Mouse (Mus musculus) urinary bladder, postnatal 25 days (tissue): ENCODE measurements around the gene Zfp692.

Source experiments
- DNase-seq: peaks from one replicate; pipeline ENCODE4 v3.0.0; 2022; ENCODE audit warnings: low spot score

Gene Zfp692

GRCm38 (mm10) chr11:58308661-58309060 is 1.8 kb downstream of the Zfp692 start:
- no peak for DNase-seq

- DNase-seq: no peak
Measured at GRCm38 (mm10) chr11:58314069-58314468, 7.2 kb downstream of the Zfp692 start.

- no peak for DNase-seq
Measured at GRCm38 (mm10) chr11:58315536-58316168, 8.8 kb downstream of the Zfp692 start.

GRCm38 (mm10) chr11:58316344-58316743 is 9.5 kb downstream of the Zfp692 start:
- DNase-seq: no peak

- DNase-seq: no peak
Measured at GRCm38 (mm10) chr11:58316768-58317390, 10.0 kb downstream of the Zfp692 start.

- peak; percentile 94 for DNase-seq
Measured at GRCm38 (mm10) chr11:58322824-58323569, 16.1 kb downstream of the Zfp692 start.

GRCm38 (mm10) chr11:58323570-58324340 is 16.9 kb downstream of the Zfp692 start:
- DNase-seq: no peak

GRCm38 (mm10) chr11:58324614-58325229 is 17.9 kb downstream of the Zfp692 start:
- no peak for DNase-seq

- DNase-seq: no peak
Measured at GRCm38 (mm10) chr11:58326781-58327180, 19.9 kb downstream of the Zfp692 start.

- DNase-seq: no peak
Measured at GRCm38 (mm10) chr11:58329906-58330275, 23.0 kb downstream of the Zfp692 start.

- DNase-seq: peak; percentile 81
Measured at GRCm38 (mm10) chr11:58330276-58331148, 23.6 kb downstream of the Zfp692 start, which contains the start of the genes Zfp672 and Sh3bp5l. Gene Zfp672, minus strand, starts transcription at chr11:58330339. Gene Sh3bp5l, plus strand, starts transcription at chr11:58330724.

- no peak for DNase-seq
Measured at GRCm38 (mm10) chr11:58331149-58331495, 24.3 kb downstream of the Zfp692 start.

GRCm38 (mm10) chr11:58331546-58331945 is 24.7 kb downstream of the Zfp692 start:
- no peak for DNase-seq

GRCm38 (mm10) chr11:58334746-58335145 is 27.9 kb downstream of the Zfp692 start:
- no peak for DNase-seq

GRCm38 (mm10) chr11:58346745-58347144 is 39.9 kb downstream of the Zfp692 start:
- no peak for DNase-seq

GRCm38 (mm10) chr11:58350628-58351027 is 43.8 kb downstream of the Zfp692 start:
- no peak for DNase-seq

GRCm38 (mm10) chr11:58351179-58351578 is 44.3 kb downstream of the Zfp692 start:
- no peak for DNase-seq

- no peak for DNase-seq
Measured at GRCm38 (mm10) chr11:58352681-58353548, 46.0 kb downstream of the Zfp692 start.

- no peak for DNase-seq
Measured at GRCm38 (mm10) chr11:58353709-58354108, 46.8 kb downstream of the Zfp692 start.

- no peak for DNase-seq
Measured at GRCm38 (mm10) chr11:58354476-58354875, 47.6 kb downstream of the Zfp692 start.
